Mouse (Mus musculus) cerebellum, postnatal 36 days (tissue): Measurements from ENCODE around the gene Olfr1393.
"Not testable (repeated sequence)": the region's sequence is repeated elsewhere in the genome, so short reads cannot be mapped to it uniquely, and the experiment has no call there.

Experiments
- DNase-seq, 2 experiments: peaks; one replicate each; pipeline ENCODE4 v3.0.0; 2021 to 2022; ENCODE audit warnings: mixed read lengths in 2 of 2

Gene Olfr1393

DNA sequence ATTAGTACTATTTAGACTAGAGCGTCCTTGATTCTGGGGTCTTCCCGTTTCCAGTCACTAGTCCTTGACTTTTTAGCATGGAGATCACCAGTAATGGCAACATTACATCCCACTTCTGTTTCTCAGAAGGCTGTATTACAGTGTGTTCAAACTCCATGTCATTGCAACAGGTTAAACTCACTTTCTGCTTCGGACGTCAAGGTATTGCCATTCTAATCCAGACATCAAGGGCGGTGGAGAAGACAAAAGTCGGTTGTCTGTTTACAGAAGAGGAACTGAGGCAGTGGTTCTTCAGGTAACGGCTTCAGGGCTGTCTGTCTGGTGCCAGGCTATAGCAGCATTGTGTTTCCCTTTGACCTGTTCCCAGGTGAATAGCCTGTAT is 26.7 kb upstream of the Olfr1393 start:
- no peak for DNase-seq

DNA sequence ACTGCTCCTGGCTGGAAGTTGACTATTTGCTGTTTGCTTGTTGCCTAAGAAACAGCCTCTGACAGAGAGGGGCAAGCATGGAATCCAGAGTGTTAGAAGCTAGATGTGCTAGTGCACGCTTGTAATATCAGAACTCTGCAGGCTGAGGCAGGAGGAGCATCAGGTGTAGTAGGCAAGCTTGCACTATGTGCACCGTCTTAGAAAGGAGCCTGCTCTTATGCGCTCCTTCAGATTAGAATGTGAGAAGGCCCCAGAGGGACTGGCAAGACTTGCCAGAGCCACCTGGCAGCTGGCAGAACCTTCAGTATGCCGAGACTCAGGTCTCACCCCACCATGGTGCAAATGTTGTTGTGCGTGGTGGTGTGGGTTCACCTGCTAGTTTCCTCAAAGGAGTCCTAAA is 26.1 kb upstream of the Olfr1393 start:
- no peak for DNase-seq

DNA sequence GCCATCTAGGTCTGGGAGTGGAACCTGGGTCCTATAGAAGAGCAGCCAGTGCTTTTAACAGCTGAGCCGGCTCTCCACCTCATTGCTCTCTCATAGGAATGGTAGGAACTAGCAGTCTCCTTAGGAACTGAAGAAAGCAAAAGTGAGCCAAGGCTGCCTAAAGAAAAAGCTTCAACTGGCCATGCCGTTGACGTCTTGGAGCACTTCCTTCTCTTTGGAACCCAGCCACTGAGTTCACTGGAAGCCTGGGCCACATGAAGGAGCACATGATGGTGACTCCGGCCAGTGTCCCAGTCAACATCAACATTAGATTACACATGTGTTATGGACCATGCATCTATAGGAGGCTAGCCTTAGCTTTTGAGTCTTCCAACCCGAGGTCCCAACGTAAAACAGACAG is 25.1 kb upstream of the Olfr1393 start:
- DNase-seq, result no peak

DNA sequence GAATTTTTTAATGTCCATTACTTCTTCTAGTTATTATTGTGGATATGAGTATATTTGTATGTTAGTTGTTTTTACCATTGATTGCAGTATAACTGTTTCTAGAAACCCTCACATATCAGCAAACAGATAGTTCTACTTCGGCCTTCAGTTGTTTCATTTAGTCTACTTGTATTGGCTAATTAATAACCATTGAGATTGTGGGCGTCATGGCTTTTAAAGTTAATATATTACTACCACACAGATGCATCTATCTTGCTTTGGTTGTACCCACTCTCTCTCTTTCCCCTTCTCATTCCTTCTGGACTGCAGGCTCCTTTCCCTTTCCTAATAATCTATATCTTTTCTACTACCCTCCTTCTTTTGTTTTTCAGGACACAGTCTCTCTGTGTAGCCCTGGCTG is 18.8 kb upstream of the Olfr1393 start:
- no peak for DNase-seq

DNA sequence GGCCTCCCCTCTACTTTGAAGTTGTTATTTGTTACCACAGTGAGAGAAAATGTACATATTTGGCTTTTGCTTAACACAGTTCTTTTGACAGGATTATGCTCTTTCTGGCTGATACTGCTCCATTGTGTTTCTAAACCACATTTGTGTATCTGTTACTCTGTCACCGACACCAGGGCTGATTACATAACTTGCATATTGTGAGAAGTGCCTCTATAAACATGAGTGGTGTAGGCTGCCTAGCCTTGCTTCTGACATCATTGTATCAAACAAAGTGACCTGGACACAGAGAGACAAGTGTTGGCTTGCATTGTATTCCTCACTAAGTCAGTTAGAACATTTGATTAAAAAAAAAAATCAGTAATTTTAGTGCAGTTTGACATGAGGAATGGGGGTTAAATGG is 18.3 kb upstream of the Olfr1393 start:
- no peak for DNase-seq

DNA sequence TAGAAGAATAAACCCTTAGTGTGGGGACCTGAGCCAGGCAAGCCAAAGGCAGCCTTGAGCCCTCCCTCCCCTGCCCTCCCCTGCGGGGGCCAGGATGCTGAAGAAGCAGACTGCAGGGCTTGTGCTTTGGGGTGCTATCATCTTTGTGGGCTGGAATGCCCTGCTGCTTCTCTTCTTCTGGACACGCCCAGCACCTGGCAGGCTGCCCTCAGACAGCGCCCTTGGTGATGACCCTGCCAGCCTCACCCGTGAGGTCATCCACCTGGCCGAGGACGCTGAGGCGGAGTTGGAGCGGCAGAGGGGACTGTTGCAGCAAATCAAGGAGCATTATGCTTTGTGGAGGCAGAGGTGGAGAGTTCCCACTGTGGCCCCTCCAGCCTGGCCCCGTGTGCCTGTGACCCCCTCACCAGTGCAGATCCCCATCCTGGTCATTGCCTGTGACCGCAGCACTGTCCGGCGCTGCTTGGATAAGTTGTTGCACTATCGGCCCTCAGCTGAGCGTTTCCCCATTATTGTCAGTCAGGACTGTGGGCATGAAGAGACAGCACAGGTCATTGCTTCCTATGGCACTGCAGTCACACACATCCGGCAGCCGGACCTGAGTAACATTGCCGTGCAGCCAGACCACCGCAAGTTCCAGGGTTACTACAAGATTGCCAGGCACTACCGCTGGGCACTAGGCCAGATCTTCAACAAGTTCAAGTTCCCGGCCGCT is 17.3 kb upstream of the Olfr1393 start:
- DNase-seq, result peak in 1 of 2 experiments; percentile 14

DNA sequence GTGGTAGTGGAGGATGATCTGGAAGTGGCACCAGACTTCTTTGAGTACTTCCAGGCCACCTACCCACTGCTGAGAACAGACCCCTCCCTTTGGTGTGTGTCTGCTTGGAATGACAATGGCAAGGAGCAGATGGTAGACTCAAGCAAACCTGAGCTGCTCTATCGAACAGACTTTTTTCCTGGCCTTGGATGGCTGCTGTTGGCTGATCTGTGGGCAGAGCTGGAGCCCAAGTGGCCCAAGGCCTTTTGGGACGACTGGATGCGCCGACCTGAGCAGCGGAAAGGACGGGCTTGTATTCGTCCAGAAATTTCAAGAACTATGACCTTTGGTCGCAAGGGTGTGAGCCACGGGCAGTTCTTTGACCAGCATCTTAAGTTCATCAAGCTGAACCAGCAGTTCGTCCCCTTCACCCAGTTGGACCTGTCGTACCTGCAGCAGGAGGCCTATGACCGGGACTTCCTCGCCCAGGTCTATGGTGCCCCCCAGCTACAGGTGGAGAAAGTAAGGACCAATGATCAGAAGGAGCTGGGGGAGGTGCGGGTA is 16.7 kb upstream of the Olfr1393 start:
- DNase-seq, result no peak

DNA sequence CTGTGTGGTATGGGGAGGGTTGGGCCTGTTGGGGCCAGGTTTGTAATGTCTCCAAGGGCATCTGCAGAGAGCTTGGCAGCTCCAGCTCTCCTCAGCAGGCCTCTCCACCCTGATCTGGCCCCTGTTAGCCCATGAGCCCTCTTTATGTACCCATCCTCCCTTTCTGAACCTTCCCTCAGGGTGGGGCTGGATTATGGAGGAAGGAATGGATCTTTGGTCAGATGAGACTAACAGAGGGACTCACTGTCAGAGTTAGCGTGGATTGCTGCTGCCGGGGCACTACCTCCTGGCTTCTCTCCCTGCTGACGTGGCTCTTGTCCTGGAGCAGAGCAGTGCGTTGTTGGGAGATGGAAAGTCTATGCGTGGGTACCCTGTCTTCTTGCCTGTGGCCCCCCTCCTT is 15.8 kb upstream of the Olfr1393 start:
- no peak for DNase-seq

DNA sequence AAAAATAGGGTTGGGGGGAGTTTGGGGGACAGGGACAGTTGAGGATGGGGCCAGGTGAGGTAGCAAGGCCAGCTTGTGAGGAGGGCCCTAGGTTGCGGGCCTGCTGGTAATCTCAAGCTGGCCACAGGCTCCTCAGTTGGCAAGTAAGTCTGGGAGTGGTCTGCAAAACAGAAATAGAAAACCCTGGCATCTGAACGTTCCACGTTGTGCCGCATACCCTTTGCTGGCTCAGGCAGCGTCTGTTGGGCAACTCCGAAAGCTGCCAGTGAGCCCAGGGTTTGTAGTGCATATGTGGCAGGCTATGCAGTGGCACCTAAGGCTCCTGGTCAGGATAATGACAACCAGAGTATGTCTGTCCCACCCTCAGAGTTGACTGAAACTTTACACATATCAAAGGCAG is 15.0 kb upstream of the Olfr1393 start:
- DNase-seq, result no peak

DNA sequence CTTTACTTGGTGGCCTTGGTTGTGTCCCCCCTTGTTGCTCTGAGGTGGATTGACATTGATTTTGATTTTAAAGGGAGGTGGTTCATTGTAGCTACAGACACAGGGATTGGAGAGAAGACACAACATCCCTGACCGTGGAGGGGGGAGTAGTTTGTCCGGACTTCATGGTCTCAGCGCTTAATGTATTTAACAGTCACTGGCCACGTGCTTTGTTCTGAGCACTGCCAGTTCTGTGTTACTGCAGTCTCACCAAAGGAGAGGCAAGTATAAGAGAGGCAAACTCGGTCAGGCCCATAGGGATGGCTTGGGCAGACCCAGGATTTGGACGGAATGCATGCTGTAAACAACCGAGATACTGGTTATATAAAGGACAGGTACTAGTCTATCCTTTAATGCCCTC is 14.0 kb upstream of the Olfr1393 start:
- no peak for DNase-seq

DNA sequence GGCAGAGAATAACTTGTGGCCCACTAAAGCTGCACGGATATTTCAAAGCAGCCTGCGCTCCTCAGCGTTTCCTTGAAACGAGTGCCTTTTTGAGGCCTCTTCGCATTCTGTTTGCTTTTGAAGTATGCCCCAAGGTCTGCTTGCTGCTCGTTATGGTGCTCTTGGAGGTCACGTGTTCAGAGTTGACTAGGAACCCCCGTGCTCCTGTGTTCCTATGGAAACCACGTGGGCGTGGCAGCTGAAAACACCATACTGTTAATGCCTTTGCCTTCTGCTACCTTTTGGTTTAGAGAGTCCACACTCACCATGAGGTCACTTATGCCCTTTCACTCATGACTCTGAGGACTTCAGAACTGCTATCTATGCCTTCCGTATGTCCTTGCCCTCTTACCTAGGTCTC is 13.5 kb upstream of the Olfr1393 start:
- DNase-seq, result no peak

DNA sequence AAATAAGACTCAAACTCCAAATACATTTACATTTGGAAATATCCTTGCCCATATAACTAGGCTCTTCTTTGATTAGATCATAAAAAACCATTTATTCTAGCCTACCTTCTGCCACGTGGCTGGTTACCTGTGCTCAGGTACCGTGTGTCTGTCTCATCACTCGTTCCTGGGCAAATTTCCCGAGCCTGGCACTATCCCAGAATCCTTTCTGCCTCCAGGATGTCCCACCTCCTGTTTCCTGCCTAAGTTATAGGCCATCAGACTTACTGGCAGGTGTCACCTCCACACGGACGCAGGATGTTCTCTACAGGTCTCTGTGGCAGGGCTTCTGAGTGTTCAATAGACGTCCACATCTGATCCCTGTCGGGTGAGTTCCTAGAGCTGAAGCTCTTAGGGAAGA is 13.0 kb upstream of the Olfr1393 start:
- peak in 1 of 2 experiments; percentile 25 for DNase-seq

DNA sequence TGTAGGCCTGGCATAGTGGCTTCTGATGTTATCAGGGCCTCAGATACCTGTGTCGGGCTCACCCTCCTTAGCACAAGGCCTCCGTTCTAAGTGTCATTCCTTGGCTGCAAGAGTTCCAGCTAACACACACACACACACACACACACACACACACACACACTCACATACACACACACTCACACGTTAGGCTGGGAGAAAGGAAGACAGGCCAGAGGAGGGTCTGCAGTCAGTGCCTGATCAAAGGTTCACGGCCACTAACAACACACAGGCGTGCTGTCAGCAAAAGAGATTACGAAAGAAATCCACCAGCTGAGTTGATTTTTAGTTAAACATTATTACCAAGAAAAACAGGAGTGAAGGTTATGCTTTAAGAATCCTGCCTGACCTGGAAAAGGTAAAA is 11.4 kb upstream of the Olfr1393 start:
- no peak for DNase-seq

DNA sequence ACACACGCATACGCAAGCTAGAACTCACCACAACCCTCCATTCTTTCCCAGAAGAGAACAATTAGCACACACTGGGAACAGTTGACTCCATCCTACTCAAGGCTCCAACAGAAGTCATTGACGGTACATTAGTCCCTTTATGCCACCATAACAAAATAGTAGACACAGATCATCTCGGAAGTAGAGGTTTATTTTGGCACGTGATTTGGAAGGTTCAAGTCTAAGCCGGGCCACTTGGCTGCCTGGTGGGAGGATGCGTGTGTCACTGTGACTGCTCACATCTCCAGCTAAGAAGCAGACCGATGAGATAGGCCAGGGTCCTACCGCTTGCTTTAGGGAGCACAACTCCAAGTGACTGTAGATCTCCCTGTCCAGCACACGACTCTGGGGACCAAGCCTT is 10.8 kb upstream of the Olfr1393 start:
- DNase-seq, result no peak

DNA sequence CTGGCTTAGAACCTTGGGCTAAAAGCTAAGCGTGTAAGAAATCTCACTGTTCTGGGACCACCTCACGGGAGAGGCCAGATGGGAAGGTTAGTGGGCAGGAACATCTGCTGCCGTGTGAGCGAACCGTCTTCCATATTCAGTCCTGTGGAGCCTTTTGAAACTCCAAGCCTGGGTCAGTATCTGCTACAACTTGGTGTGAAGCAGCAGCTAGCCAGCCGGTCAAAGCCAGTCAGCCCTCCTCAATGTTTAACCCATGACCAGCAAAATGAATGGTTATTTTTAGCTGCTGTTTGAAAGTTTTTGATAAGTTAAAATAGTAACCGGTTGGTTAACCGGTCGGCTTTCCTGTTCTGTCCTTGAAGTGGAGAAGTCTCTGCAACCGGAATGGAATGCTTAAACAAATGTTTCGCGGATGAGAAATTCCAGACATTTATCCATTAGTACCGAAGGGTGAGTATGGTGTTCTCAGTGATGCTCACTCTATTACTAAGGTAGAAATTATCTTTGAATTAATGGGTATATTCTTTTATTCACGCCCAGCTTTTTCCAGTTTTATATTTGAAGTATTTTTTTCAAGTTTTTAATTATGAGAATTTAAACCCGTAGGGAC is 10.0 kb upstream of the Olfr1393 start:
- no peak for DNase-seq

DNA sequence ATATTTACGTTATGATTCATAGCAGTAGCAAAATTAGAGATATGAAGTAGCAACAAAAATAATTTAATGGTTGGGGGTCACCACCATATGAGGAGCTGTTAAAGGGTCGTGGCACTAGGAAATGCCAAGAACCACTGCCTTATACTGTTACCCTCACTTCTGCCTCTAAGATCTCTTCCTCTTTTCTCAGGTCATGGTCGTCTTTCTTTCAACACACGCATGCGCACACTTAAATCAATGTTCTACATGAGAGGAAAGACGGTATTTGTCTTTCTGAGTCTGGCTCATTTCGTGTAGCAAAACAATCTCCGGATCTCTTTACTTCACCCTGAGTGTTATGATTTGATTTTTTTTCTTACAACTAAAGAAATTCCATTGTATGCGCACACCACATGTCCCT is 8.3 kb upstream of the Olfr1393 start:
- no peak for DNase-seq

DNA sequence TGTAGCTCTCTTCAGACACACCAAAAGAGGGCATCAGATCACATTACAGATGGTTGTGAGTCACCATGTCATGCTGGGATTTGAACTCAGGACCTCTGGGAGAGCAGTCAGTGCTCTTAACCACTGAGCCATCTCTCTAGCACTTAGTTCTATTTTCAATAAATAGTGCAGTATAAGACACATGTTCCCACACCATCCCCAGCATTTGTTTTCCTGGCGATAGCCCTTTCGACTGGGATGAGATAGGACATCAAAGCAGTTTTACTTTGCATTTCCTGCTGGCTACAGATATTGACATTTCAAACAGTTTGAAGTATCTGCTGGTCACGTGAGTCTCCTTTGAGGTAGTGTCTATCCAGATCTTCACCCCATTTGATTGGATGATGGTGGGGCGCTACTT is 7.7 kb upstream of the Olfr1393 start:
- no peak for DNase-seq

DNA sequence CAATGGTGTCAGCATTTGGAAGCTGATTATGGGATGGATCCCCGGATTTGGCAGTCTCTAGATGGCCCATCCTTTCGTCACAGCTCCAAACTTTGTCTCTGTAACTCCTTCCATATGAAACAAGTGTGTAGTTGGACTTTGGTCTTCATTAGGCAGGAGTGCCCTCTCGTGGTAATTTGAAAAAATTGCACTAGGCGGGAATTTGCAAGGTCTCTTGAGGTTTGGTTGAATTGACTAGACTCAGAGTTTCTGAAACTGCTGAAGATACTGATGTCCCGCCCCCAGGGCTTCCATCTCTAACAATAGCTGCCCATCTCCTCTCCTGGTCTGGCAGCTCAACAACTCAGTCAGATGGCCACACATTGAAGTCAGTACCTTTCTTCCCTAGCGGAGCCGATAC is 6.8 kb upstream of the Olfr1393 start:
- peak; percentile 18 to 42 for DNase-seq

DNA sequence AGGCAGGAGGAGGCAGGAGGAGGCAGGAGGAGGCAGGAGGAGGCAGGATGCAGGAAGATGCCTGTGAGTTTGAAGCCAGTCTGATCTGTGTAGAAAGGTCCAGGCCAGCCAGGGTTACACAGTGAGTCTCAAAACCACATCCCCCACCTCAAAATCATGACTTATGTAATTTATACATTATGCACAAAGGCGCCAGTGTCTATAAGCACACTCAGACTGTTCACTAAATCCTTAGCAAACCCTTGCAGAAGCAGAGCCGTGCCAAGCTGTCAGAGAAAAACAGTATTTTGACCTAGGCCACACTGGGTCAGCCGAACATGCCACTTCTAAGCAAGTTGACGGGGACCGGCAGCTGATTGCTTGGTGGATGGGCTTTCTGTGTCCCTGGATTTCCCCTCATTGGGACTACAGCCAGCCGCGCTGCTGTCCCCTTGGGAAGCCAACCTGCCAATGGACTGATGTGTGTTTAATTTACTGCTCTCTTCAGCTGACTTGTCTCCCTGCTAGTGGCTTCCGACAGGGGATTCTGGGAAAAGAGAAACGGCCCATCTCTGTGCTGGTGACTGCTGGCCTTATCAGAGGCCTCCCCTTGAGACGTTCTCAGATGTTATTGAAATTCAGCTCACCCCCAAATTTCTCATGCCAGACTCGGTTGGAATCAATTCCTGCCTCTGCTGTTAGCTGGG is 4.1 kb upstream of the Olfr1393 start:
- no peak for DNase-seq

DNA sequence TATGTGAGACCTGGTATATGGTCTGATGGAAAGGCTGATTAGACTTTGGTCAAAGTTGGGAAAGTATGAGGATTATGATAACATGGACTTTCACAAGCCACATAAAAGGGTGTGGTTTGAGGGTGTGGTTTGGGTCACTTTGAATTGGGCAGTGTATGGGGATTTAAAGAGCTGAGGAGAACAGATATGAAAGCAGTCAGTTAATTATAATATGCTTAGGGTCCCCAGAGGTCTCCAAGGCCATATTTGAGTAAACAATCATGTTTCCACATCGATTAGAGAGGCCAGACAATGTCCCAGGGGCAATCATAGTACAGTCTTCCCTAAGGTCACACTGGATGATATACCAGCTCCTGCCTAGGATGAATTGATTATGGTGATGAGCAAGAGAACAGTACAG is 6.9 kb downstream of the Olfr1393 start, which contains the start of gene Olfr1392:
Olfr1392 (plus strand) TSS at position 301 of the 400 bp plus-strand sequence.
- not testable (repeated sequence) for DNase-seq

DNA sequence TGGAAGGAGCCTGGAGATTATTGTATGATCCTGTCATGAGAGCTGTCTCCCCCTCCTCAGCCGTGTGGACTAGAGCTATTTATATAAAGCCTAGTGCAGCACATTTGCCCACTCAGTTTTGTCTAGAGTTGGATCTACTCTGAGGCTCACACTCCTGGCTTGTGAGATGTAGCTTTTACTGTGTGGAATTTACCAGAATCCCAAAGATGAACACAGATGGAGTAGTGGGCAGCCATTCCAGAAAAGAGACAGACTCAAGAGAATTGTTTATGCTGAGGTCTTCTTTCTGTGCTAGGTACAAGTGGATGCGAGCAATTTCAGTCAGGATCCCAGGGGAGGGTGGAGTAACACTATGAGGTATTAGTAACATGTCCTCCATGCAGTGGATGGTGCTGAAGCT is 9.1 kb downstream of the Olfr1393 start:
- DNase-seq, result no peak

DNA sequence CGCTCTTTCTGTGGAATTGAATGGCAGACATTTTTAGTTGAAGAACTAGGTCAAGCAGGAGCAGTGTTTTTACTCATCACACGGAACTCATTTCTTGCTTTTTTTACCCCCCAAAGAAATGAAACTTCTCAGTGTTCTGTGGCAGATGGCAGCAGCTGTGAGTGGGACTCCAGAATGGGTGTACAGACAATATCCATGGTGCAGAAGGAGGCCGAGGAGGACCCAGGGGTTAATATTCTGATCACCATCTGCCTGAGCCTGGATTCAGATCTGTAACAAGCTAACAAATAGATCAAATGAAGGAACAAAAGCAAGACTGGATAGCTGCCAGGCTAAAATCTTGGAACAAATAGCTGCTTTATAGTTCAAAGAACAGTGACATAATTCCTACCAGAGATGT is 14.7 kb downstream of the Olfr1393 start:
- no peak for DNase-seq

DNA sequence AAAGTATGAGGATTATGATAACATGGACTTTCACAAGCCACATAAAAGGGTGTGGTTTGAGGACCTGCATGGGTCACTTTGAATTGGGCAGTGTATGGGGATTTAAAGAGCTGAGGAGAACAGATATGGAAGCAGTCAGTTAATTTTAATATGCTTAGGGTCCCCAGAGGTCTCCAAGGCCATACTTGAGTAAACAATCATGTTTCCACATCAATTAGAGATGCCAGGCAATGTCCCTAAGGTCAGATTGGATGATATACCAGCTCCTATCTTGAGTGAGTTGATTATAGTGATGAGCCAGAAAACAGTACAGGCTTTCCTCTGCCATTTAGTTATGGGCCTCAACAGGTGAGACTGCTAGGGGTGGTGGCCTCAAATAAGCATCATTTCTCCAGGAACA is 26.3 kb downstream of the Olfr1393 start, which contains the start of gene Olfr10:
Olfr10 (plus strand) TSS at position 301 of the 400 bp plus-strand sequence.
- DNase-seq, result no peak

DNA sequence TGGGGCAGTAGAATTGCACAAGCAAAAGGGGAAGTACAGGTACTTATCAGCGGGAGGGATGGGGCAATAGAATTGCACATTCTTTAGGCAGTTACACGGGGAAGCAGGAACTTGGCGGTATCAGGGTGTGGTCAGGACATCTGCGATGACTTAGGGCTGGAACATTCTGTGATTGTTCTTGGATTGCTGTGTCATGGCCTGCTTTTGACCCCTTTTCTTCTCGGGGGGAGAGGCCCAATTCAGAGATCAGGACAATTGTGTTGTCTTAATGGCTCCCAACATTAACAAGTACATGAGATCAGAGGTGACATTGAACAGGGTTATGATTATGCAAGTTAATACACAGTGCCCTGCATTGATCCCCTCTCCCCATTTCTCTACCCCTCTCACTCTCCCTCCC is 30.4 kb downstream of the Olfr1393 start:
- not testable (repeated sequence) for DNase-seq
